Mouse (Mus musculus): Measurements from ENCODE around the gene Fam104a. TPM values are rescaled to one million over a fixed set of nuclear protein-coding genes. Genes with fewer than 3 reads are reported as not detected.
A peak's percentile ranks its signal among the peaks of the same experiment; 100 is the strongest.

Gene Fam104a
- total RNA-seq, 2 experiments from 2014 or later, result 28.1 to 29.3 TPM

- no peak for DNase-seq
- intact Hi-C loops (cut with DNase I), result no loop called here
These were observed 38.8 kb downstream of the Fam104a start for GRCm38 (mm10) chr11:113645181-113645580.

DNA sequence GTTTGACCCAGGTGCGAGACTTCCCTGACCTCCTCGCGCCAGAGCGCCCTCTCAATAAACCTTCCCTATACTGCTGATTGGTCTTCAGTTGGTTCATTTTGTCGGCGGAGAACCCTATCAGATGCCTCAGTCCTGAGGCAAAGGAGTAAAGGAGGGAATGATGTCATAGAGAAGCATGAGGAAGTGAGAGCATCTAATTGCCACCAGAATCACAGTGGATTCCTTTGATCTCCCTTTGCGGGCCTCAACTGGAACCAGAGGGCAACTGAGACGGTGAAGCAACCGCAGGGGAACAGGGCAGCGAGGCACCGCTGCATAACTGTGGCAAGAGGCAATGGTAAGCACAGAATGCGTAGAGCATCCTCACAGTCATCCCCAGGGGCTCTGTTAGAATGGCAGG lies 45.3 kb downstream of the Fam104a start:
- intact Hi-C loops (cut with DNase I), result no loop called here
- no peak for DNase-seq

DNA sequence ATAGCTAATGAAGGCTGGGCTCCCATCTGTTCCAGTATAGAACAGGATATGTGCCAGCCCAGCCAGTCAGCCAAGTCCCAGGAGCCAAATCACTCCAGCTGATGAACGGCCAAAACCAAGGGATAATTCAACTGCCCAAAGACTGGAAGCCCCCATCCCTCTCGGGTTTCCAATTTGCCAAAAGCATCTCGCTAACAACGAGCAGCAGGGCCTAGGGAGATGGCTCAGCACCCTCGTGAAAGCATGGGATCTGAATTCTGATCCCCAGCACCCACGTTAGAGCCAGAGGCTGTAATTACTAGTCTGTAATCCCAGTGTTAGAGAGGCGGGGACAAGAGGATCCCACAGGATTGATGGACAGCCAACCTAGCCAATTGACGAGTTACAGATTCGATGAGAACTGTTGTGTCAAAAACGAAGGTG lies 49.2 kb downstream of the Fam104a start:
- peak; percentile 80 for DNase-seq
- intact Hi-C loops (cut with DNase I), result no loop called here

GRCm38 (mm10) chr11:113633398-113633797 lies 50.6 kb downstream of the Fam104a start:
- DNase-seq, result no peak
- intact Hi-C loops (cut with DNase I), result no loop called here

DNA sequence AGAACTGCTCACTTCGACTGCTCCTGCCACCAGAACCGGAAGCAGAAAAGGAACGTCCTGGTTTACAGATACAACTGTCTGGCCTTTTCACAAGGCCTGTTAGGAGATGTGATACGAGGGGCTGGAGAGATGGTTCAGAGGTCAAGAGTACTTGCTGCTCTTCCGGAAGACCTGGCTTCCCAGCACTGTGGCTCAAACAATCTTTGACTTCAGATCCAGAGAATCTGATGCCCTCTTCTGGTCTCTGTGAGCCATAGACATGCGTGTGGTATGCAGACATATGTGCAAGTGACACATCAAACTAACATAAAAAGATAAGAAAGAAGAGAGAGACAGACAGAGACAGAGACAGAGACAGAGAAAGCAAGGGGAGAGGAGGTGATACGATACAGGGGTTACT lies 51.7 kb downstream of the Fam104a start:
- DNase-seq, result no peak
- intact Hi-C loops (cut with DNase I), result no loop called here

GRCm38 (mm10) chr11:113631862-113632261 lies 52.1 kb downstream of the Fam104a start:
- intact Hi-C loops (cut with DNase I), result no loop called here
- no peak for DNase-seq

DNA sequence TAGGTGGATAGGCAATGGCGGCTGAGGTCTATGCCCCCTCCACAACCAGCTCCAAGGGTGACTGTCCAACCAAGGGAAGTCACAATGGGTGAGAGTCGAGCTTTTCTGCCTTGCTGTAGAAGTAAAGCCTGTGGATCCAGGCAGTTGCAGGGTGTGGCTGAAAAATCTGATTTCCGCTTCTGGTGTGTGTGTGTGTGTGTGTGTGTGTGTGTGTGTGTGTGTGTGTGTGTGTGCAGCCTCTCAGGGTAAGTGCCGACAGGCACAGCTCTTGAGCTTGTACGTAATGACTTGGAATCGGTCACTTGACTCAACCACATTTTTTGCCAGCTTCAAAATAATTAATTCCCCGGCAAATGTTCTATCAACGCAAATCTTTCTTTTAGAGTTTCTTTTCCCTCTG lies 52.7 kb downstream of the Fam104a start:
- intact Hi-C loops (cut with DNase I), result no loop called here
- DNase-seq, result no peak

- intact Hi-C loops (cut with DNase I), result no loop called here
- DNase-seq, result no peak
These were observed 53.3 kb downstream of the Fam104a start for GRCm38 (mm10) chr11:113630642-113631041.

DNA sequence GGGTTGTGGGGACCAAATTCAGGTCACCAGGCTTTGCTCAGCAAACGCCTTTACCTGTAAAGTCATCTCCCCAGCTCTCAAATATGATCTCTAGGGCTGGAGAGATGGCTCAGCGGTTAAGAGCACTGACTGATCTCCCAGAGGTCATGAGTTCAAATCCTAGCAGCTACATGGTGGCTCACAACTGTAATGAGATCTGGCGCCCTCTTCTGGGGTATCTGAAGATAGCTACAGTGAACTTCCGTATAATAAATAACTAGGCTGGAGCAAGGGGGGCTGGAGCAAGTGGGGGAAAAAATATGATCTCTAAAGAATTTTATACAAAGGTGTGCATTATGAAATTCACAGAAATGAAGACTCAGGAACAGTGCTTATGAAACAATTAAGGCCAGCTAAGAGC lies 56.2 kb downstream of the Fam104a start:
- no peak for DNase-seq
- intact Hi-C loops (cut with DNase I), result loop anchor here (2.0 to 5.0 kb wide), 2 partner anchors 331 to 450 kb away; no protein-coding TSS in a partner anchor

DNA sequence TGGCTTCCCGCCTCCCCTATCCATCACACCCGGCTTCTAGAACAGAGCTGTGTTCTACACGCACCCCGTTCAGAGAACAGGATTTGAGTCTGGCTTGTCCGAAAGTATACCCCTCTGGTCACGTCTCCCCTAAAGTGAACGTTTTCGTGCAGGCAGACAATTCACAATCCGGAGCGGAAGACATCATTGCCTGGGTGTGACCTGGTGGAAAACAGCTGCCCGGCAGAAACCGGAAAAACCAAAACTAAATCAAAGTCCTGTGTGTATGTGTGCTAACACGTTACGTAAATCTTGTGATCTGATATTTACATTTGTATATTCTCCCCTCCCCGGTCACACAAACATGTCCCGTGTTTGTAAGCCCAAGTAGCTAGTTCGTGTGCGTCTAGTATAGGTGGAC lies 58.5 kb downstream of the Fam104a start:
- intact Hi-C loops (cut with DNase I), result loop anchor here (5.0 kb wide), 1 partner anchor 448 kb away; no protein-coding TSS in a partner anchor
- no peak for DNase-seq

- peak; percentile 70 for DNase-seq
- intact Hi-C loops (cut with DNase I), result no loop called here
These were observed 61.9 kb downstream of the Fam104a start for GRCm38 (mm10) chr11:113622028-113622427.

DNA sequence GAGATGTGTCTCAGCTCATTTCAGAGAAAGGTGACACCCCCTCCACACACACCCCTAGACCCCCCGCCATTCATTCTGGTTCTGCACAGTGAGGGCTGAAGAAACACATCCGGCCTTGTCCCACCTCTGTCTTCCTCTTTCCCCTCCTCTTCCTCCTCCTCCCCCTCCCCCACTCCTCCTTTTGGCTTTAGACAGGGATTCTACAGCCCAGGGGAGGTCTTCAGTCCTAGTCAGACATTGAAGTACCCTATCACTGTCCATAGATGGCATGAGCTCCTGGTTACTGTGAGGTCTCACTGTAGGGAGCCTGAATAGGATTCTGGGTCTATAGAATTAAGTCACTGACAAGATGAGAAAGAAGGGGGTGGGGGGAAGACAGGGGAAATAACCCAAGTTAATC lies 63.0 kb downstream of the Fam104a start:
- intact Hi-C loops (cut with DNase I), result no loop called here
- no peak for DNase-seq

DNA sequence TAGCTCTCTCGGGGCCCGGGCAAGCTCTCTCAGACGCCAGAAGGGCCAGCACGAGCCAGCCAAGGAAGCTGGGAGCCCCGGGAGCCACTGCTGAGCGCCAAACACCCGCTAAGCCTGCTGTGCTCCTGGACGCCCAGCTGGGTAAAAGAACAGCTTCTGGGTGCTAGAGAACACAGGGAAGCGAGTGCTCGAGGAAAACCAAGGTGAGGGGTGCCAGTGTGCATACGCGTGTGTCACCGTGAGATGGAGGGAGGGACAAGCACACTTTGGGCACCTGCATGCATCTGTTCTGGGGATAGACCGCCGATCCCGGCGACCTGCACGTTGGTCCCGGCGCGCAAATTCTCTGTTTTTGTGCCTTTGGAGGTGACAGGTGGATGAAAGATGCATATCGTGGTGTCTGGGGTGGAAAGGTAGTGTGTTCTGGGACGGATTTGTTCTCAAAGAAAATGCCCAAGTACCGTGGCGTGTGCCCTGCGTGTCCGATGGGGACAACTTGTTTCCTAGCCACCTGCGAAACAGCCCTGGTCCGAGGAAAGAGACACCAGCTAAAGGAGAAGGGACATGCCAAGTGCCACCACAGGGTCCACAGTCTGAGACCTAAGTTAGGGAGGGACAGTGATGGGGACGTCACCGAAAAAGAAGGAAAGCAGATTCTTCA lies 64.4 kb downstream of the Fam104a start:
- intact Hi-C loops (cut with DNase I), result no loop called here
- DNase-seq, result no peak

DNA sequence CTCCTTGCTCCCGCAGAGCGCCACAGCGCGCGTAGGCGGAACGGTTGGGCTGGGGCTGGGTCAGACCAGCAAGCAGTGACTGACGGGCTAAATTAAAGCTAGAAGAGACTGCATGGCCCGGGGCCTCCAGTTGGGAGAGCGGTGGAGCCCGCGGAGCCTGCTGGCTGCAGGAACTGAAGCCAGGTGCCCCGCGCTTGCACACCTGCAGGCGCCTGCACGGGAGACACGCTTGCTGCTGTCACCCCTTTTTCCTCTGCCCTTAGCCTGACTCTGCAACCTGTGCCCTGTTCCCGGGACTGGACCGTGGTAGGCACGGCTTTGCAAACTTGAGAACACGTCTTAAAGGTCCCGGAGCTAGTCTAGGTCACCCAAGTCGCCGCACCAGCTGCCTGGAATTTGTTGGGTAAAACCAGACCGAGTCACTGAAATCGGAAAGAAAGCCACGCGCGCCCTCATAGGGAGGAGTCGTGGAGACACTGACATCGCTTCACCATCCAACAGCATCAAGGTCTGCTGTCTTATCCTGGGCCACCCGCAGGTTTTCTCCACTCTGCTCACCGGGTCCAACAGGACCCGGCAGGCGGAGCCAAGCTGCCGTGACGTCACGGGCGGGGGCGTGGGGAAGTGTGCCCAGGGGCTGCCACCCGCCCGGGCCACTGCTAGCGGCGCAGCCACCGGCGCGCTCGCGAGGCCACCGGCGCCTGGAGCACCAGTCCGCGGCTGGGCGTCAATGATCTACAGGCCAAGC lies 65.1 kb downstream of the Fam104a start, which contains the start of gene Sstr2:
TSS of gene Sstr2 (plus strand) at position 671 of the 748 bp plus-strand sequence.
- intact Hi-C loops (cut with DNase I), result no loop called here

DNA sequence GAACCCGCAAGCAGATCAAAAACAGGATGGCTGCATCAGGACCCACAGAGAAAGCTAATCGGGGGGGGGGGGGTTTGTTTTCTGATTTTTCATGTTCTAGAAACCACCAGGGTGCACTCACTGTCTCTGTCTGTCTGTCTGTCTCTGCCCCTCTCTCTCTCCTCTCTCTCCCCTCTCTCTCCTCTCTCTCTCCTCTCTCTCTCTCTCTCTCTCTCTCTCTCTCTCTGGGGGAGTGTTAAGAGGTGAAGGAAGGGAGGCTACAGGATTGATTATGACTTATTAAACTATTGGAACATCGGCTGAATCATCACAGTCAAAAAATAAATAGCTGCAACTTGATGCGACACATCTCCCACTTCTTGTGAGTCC lies 65.7 kb downstream of the Fam104a start:
- intact Hi-C loops (cut with DNase I), result no loop called here

More for the DNA sequence above, 65.1 kb downstream of the Fam104a start, which contains the start of gene Sstr2:
- DNase-seq, result peak; percentile 91

DNA sequence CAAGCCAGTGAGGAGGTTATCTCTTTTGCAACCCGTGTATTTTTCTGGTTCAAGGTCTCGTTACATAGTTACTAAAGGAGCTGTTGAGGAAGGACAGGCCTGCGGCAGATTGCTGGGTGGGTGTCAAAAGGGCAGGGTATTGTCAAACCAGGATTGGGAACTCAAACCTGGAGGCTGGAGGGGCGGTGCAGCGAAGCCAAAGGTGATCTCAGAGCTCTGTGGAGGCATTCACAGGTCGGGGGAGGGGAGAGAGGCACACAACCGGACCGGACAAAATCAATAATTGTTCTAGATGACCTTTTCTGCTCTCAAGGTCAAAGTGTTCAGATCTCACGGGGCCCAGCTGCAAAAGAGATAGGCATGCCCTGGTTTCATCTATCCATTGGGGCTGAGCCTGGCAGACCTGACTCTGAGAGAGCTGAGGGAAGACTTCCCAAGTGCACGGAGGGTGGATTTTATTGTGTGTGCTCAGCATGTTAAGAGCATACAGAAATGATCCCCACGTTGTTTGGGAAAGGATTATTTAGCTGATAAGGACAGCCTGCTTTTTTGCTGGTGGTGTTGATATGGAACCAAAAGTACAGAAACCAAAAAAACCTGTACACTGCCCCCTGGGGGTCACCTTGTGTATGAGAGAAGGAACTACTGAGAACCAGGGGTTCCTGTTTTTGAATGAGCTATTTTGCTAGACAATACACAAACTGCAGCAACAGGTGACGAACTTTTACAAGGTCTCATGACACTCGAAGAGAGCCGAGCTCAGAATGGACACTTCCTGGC lies 66.6 kb downstream of the Fam104a start:
- peak; percentile 85 for DNase-seq
- intact Hi-C loops (cut with DNase I), result no loop called here

More for the DNA sequence above, 65.7 kb downstream of the Fam104a start:
- no peak for DNase-seq

DNA sequence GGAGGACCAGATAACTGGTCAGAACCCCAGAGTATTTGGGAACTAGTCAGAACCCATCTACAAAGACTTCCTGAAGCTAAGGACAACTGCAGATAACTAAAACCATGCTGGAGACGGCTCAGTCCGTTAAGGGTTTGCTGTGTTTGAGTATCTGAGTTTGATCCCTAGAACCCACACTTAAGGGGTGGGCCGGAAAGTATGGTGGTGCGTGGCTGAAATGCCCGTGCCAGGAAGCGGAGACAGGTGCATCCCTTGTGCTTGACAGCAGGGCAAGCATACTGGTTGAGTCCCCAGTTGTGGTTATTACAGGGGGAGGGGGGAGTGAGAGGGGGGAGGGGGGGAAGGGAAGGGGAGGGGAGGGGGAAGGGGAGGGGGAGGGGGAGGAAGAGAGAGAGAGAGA lies 69.5 kb downstream of the Fam104a start:
- DNase-seq, result no peak
- intact Hi-C loops (cut with DNase I), result no loop called here

GRCm38 (mm10) chr11:113611664-113612611 lies 72.0 kb downstream of the Fam104a start:
- intact Hi-C loops (cut with DNase I), result no loop called here
- peak; percentile 88 for DNase-seq
